Mouse (Mus musculus) MEL (cell line): Measurements from ENCODE around the gene Ccer1.

Experiments
- GATA1 ChIP-seq: IDR thresholded peaks from 2 replicates; pipeline ENCODE4 v1.6.1; 2011; ENCODE audit warnings: low read depth, low read length, improper control_type of control experiment
- TCF12 ChIP-seq: IDR thresholded peaks from 2 replicates; pipeline ENCODE4 v1.6.1; 2014; ENCODE audit warnings: low read depth, mild to moderate bottlenecking, inconsistent platforms, low read length, improper control_type of control experiment, moderate library complexity

- no peak for TF ChIP-seq GATA1
- TF ChIP-seq TCF12 = no peak
Observed at GRCm38 (mm10) chr10:97693398-97694135, 708 bp downstream of the Ccer1 start.
